Mouse (Mus musculus) frontal cortex, adult (tissue): ENCODE data around the gene Gm21969.

Experiments used
- ATAC-seq: cut with Nextera tagmentation; 2 replicates; pipeline ENCODE4 v1.9.2; 2017; ENCODE audit warnings: mild to moderate bottlenecking, moderate library complexity, mixed read lengths; ENCODE audit not compliant: low TSS enrichment

Gene Gm21969

GRCm38 (mm10) chr4:139619765-139620164, 16.8 kb downstream of the Gm21969 start:
- no peak for ATAC-seq

DNA sequence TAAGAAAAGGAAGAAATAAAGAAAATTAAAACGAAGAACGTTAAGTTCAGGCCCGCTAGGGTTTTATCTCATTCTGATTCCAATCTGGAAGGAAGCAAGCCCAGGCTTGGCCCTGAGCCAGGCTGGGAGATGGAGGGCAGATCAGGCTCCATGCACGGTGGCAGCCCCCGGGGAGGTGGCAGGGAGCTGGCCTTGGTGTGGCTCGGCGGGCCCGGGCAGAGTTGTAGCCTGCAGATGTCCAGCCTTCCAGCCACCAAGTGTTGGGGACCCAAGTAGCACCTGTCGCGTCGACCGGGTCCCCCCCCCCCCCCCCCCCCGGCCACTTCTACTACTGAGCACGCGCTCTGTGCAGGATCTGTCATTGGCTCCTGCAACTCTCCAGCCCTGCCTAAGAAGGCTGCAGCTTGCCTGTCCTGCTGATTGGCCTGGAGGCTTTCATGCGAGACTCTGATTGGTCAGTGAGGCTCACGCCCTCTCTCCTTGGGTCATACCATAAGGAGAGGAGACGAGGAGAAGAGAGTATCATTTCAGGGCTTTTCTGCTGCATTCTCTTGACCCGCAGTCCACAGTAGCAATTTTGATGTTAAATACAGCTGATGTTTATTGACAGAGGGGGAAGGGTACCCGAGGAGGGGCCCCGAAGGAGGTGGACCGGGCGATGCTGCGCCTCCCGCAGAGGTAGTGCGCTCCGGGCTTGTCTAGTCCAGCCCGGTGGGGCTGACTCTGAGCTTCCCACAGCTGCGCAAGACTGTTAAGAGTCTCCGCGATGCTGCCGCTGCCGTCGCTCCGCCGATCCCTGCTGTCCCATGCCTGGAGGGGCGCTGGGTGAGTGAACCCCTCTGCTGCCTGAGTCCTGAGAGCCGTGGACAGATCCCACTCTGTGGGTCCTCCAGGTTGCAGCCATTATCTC, 19.6 kb downstream of the Gm21969 start, which contains the start of gene Aldh4a1:
Gene Aldh4a1, plus strand, starts transcription at position 494 of the 910 bp plus-strand sequence.
- peak; percentile 99 for ATAC-seq

GRCm38 (mm10) chr4:139623434-139624115, 20.6 kb downstream of the Gm21969 start:
- ATAC-seq = no peak

- ATAC-seq = no peak
These were observed 21.1 kb downstream of the Gm21969 start for GRCm38 (mm10) chr4:139624116-139624489.

GRCm38 (mm10) chr4:139624706-139625105, 21.7 kb downstream of the Gm21969 start:
- ATAC-seq = no peak

GRCm38 (mm10) chr4:139627361-139627760, 24.4 kb downstream of the Gm21969 start:
- no peak for ATAC-seq

DNA sequence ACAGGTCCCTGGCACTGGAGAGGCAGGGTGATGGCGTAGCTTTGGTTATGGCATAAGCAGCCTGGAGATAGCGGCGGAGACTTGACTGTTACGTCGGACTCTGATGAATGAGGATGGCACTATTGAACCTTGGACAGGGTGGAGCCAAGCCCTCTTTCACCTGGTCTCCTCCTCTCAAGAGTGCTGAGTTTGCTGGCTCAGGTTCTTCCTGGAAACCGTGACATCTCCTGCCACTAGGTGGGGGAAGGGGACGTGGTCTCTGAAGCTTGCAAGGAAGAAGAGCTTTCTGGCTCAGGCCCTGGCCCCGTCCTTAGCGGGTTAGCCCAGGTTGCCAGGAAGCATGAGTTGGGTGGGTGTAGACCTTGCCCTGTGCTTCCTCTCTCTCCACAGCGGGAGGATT, 27.2 kb downstream of the Gm21969 start:
- ATAC-seq = no peak

- no peak for ATAC-seq
These were observed 28.2 kb downstream of the Gm21969 start for GRCm38 (mm10) chr4:139631141-139631540.

DNA sequence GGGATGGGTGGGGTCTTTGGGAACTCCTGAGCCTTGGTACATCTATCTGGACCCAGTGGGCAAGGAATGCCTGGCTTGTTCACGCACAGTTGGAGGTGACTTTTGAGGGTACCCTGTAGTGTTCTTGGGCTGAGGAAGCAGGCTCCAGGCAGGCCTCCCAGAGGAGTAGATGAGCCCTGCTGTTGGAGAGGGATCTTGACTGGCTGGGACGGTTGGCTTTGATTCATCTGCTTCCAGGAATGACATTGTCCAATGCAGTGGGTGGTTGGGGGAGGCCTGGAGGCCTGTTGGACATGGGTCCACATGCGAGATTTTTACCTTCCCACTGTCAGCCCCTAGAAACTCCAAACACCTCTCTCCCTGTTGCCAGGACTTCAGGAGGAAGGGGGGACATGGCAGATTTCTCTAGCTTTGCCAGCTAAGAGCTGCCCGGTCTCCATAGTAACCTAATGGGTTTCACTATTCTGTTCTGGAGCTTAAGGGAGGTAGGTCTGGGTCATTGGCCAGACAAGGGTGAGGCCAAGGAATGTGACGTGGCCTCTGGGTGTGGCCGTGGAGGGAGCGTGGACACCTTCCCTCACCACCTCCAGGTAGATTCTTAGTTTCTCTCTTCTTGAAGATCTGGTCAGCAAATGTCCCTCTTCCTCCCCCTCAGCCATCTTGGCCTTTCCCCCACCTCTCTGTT, 28.7 kb downstream of the Gm21969 start:
- no peak for ATAC-seq

- no peak for ATAC-seq
These were observed 29.2 kb downstream of the Gm21969 start for GRCm38 (mm10) chr4:139632254-139632580.

DNA sequence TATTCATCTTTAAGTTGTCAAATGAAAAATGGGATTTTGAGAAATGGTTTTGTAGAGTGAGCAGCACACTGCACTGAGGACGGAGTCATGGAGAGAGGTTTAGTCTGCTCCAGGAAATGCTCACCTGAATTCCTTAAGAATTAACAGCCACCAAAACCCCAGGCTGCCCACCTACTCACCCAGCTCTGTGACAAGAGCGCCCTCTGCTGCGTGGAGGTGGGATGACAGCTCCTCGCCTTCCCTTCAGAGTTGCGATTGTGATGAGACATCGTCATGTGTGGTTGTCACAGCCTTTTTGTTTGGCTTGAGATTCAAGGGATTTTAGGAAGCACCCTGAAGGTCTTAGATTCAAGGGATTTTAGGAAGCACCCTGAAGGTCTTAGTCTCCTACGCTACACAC, 33.4 kb downstream of the Gm21969 start:
- no peak for ATAC-seq

GRCm38 (mm10) chr4:139637847-139638246, 34.9 kb downstream of the Gm21969 start:
- no peak for ATAC-seq

DNA sequence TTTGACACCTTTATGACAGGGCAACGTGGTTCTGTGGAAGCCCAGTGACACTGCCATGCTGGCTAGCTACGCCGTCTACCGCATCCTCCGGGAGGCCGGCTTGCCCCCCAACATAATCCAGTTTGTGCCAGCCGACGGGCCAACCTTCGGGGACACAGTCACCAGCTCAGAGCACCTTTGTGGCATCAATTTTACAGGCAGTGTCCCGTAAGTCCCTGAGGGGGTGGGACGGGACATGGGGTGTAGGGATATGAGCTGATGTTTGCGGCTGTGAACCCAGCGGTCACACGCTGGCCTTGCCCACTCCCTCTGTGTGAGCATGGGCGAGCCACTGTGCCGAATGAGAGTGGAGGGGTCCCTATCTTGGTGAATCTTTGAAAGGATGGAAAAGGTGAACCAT, 35.4 kb downstream of the Gm21969 start:
- ATAC-seq = no peak

- no peak for ATAC-seq
These were observed 36.8 kb downstream of the Gm21969 start for GRCm38 (mm10) chr4:139639801-139640200.

- ATAC-seq = no peak
These were observed 37.3 kb downstream of the Gm21969 start for GRCm38 (mm10) chr4:139640333-139640732.

DNA sequence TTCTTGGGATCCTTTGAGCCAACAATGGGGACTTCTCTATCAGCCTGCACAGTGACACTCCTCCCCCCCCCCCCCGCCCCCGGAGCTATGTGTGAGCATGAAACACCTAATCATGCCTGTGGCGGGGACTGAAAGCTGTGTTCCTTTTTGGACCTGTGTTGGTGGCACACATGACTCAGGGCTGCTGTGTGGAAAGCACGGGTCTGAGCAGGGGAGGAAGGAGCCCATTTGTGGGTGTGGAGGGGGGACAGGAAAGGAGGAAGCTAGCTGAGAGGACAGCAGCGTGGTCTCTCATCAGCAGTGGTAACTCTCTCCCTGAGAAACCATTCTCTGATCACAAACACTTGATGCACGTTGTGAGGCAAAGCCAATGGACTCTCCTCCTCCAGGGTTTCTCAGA, 37.8 kb downstream of the Gm21969 start:
- ATAC-seq = no peak

DNA sequence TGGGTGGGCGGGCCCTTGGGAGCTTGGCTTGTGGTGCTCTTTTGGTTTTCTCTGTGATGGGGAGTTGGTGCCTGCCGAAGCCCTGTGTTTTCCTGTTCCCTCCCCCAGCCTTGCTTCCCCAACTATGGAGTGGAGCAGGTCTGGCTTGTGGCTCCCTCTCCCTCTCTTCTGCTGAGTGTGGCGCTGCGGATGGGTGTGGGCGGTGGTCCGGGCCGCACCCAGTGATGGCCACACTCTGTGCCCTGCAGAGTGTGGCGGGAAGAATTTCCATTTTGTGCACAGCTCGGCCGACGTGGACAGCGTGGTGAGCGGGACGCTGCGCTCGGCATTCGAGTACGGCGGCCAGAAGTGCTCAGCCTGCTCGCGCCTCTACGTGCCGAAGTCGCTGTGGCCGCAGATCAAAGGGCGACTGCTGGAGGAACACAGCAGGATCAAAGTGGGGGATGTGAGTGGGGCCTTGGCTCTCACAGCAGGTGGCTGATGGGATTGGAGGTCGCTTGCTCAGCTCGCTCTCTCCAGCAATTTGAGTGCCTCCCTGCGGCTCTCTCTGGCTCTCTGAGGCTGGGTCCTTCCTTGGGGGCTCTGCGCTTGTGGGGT, 38.9 kb downstream of the Gm21969 start:
- no peak for ATAC-seq

- ATAC-seq = 0 out of 2 replicates have a peak, but pooled peaks have one; percentile 62
These were observed 41.0 kb downstream of the Gm21969 start for GRCm38 (mm10) chr4:139643972-139644371.

DNA sequence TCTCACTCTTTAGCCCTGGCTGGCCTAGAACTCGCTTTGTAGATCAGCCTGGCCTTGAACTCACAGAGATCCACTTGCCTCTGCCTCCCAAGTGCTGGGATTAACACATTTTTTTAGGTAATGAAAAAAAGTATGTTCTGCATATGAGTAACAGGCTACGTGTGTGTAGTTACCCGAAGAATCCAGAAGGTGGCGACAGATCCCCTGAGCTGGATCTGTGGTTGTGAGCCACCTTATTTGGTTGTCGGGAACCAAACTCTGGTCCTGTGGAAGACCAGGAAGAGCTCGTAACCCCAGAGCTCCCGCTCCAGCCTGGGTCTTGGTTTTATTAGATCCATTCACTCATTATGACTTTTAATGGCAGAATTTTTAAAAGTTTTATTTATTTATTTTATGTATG, 43.9 kb downstream of the Gm21969 start:
- ATAC-seq = no peak

- ATAC-seq = no peak
These were observed 47.2 kb downstream of the Gm21969 start for GRCm38 (mm10) chr4:139650086-139650743.

GRCm38 (mm10) chr4:139650907-139651306, 47.9 kb downstream of the Gm21969 start:
- ATAC-seq = no peak

DNA sequence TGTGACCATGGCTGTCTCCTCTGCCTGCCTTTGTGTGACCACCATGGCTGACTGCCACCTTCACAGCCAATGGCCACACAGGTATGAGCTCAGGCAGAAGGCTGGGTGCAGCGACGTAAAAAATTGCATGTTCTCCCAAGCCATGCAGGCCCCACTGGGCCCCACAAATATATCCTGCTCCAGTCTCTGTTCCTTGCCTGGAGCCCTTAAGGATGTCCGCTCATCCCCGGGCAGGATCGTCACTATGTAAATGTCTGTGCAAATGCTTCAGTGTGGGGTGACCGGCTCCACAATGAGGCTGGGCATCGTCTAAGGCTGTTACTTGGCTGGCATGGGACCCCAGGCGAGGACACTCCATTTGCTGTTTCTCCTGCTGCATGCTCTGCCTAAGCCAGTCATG, 50.3 kb downstream of the Gm21969 start, which contains the start of gene Tas1r2:
Gene Tas1r2, plus strand, starts transcription at position 301 of the 400 bp plus-strand sequence.
- no peak for ATAC-seq
